Mouse (Mus musculus) T-helper 1 cell (primary cell): ENCODE measurements around the gene Calcoco2.
"Not testable (repeated sequence)": the region's sequence is repeated elsewhere in the genome, so short reads cannot be mapped to it uniquely, and the experiment has no call there.

Experiments used
- in situ Hi-C: fragments of 300-600 bp; cut with MboI, MseI; formaldehyde crosslinking; loops from one replicate; pipeline ENCODE4 v1.15.1; 2025; ENCODE audit warnings: high pct_unique_total_duplicates

Calcoco2 gene

DNA sequence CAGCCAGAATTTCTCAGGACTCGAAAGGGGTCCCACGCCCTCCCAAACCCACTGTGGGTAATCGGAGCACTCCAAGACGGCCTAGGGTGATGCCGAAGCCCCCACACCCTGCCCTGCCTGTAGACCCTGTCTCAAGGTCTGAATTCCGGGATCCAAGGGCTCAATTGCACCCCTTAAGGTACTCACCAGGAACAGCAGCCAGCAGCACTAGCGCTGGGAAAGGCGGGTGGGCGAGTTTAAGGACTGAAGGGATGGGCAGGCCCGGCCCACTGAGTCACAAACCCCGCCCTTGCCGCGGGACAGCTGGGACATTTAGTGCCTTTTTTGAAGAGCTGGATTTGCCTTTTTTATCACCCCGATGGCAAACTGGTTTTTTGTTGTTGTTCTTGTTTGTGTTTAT, at the start of gene Calcoco2:
Calcoco2 (minus strand) TSS at position 214 of the 400 bp plus-strand sequence.
- in situ Hi-C loops, result no loop called here

DNA sequence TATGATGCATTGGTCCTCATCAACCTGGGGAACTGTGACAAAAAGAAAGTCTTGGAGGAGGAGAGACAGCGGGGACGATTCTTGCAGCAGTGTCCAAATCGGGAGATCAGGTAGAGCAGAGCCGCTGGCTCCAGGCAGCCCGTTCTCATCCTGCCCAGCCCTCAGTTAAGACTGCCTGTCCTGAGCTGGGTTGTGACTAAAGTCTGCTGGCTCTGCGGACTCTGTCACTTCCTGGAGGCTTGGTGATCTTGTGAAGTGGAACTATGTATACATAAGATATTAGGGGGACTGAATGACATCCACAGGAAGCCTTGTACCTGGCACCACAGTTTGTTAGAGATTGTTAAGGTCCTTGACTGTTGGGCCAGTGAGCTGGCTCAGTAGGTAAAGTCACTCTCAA, 35.7 kb upstream of the Calcoco2 start:
- in situ Hi-C loops, result loop anchor here (5.0 kb wide), 1 partner anchor 85 kb away; no protein-coding TSS in a partner anchor

GRCm38 (mm10) chr11:96145622-96146270, 34.0 kb upstream of the Calcoco2 start:
- in situ Hi-C loops, result loop anchor here (5.0 kb wide), 1 partner anchor 87 kb away; no protein-coding TSS in a partner anchor

- in situ Hi-C loops, result no loop called here
Observed at GRCm38 (mm10) chr11:96143766-96144165, 32.0 kb upstream of the Calcoco2 start.

- in situ Hi-C loops, result no loop called here
Observed at GRCm38 (mm10) chr11:96140726-96141175, 29.0 kb upstream of the Calcoco2 start.

- in situ Hi-C loops, result no loop called here
Observed at GRCm38 (mm10) chr11:96135847-96136246, 24.1 kb upstream of the Calcoco2 start.

DNA sequence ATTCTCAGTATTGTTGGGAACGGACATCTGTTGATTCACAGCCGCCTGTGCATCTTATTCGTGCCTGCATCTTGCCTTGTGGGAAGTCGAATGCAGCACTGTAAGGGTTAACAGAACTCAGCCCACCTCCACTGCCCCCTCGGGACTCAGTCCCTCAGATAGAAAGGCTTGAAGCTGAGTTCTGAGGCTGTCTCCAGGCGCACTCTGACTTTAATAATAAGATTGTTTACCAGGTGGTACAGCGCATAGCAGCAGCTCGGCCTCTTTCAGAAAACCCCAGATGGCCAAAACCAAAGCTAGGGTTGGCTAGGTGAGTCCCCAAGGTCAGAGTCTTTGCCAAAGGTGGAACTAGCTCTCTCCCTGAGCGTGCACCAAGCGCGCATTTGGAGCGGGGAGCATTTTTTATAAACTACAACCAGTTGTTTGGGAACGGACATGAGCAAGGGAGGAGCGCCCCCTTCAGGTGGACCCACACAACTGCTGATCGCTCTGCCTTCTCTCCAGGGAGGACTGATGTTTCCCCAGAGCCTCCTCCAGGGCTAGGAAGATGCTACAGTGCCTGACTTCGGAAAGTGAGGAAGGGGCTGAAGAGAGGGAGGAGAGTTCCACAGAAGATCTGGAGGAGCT, 21.6 kb upstream of the Calcoco2 start, which contains the start of gene Ttll6:
Ttll6 (plus strand) TSS at position 548 of the 627 bp plus-strand sequence.
- in situ Hi-C loops, result no loop called here

DNA sequence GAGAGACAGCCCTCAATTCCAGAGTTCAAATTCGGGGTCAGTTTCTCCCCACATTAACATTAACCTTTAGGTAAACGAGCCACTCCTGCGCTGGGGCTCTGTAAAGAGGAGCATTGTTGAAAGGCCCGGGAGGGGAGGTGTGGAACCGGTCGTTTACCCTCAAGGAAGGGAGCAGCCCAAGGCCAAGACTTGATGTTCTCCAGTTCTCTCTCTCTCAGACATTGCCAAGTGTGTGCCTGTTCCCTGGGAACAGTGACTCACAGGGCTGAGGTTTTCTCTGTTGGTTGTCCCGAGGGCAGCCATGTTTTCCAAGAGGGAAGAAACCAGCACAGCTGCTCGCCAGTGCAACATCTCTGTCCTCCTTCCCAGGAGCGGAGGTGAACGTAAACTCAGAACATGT, 18.8 kb upstream of the Calcoco2 start:
- in situ Hi-C loops, result no loop called here

DNA sequence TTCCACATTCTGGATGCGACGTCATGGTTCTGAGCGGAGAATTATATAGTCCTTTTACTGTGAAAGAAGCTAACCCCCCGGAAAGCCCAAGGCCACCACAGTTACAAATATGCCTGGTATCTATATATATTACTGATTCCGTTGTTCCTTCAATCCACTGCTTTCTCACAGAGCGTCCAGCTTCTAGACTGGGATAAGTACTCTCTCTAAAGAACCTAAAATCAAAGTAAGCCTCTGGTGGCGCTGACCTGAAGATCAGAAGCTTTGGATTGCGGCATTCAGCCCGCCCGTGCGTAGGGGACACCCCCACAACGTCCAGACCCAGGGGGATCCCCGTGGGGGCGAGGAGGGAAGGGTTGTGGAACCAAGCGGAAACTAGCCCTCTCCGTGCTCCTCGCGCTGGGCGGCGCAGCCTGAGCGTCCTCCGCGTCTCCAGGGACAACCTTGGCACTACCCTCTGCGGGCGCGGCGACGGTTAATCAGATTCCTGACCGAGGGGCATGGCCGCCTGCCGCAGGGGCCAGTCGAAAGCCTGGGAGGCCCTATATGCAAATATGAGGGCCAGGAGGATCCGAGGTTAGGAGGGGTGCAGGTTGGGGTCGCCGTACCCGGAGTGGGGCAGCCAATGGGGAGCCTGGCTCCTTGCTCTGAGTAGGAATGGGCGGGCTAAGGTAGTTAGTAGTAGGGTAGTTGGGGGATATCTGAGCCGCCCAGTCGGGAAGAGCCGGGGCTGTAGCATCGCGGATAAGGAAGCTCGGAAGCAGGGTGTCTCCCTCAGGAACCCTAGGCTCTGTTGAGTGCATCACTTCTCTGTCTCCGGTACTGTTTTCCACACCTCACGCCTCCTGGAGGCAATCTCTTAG, 12.5 kb upstream of the Calcoco2 start:
- in situ Hi-C loops, result no loop called here

- in situ Hi-C loops, result not testable (repeated sequence)
Observed at GRCm38 (mm10) chr11:96122806-96123205, 11.0 kb upstream of the Calcoco2 start.

GRCm38 (mm10) chr11:96119401-96119800, 7.6 kb upstream of the Calcoco2 start:
- in situ Hi-C loops, result no loop called here

GRCm38 (mm10) chr11:96116925-96117324, 5.2 kb upstream of the Calcoco2 start:
- in situ Hi-C loops, result not testable (repeated sequence)

DNA sequence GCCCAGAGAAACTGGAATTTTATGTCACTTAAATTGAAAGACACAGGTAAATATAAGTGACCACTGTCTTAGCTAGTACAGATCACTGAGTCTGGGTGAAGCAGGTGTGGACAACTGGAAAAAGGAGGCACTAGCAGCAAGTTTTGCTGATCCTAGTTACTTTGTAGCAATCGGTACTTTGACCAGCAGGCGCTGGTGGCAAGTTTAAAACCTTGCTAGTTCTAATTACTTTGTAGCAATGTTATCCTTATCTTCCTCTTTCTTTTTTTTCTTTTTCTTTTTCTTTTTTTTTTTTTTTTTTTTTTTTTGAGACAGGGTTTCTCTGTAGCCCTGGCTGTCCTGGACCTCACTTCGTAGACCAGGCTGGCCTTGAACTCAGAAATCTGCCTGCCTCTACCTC, 4.4 kb upstream of the Calcoco2 start:
- in situ Hi-C loops, result no loop called here

- in situ Hi-C loops, result no loop called here
Observed at GRCm38 (mm10) chr11:96115416-96115815, 3.7 kb upstream of the Calcoco2 start.

- in situ Hi-C loops, result no loop called here
Observed at GRCm38 (mm10) chr11:96114077-96114476, 2.3 kb upstream of the Calcoco2 start.

DNA sequence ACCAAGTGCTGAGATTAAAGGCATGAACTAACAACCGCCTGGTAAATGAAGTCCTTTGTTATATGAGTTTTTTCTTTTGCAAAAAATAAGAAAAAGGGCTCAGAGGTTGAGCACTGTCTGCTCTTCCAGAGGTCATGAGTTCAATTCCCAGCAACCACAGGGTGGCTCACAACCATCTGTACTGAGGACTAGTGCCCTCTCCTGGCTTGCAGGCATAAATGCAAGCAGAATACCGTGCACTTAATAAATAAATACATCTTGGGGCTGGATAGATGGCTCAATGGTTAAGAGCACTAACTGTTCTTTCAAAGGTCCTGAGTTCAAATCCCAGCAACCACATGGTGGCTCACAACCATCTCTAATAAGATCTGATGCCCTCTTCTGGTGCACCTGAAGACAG, 814 bp downstream of the Calcoco2 start:
- in situ Hi-C loops, result not testable (repeated sequence)

DNA sequence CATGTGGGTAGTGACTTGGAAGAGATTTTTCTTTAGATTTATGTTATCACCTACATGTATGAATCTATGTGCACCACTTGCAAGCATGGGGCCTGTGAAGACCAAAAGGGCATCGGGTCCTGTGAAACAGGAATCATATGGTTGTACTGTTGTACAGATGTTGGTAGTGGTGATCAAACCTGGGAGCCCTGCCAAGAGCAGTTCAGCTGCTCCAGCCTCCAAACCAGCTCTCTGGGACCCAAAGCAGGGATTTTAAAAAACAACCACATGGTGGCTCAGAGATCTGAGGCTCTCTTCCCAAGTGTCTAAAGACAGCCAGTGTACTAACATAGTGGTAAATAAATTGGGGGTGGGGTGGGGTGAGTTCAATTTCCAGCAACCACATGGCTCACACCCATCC, 3.4 kb downstream of the Calcoco2 start:
- in situ Hi-C loops, result no loop called here

GRCm38 (mm10) chr11:96093361-96093760, 18.4 kb downstream of the Calcoco2 start:
- in situ Hi-C loops, result loop anchor here (5.0 kb wide), 1 partner anchor 139 kb away; no protein-coding TSS in a partner anchor

GRCm38 (mm10) chr11:96092674-96093291, 19.0 kb downstream of the Calcoco2 start:
- in situ Hi-C loops, result loop anchor here (5.0 kb wide), 1 partner anchor 140 kb away; no protein-coding TSS in a partner anchor

DNA sequence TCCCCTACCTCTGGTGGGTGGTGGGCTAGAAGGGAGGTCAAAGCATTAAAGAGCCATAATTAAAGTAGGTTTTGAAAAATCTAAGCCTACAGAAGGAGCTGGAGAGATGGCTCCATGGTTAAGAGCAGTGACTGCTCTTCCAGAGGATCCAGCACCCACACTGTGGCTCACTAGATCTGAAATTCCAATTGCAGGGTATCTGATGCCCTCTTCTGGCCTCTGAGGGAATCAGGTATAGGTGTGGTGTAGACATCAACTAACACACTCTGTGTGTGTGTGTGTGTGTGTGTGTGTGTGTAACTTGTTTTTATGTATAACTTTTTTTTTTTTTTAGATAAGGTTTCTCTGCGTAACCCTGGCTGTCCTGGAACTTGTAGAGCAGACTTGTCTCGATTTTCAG, 20.7 kb downstream of the Calcoco2 start:
- in situ Hi-C loops, result loop anchor here (5.0 kb wide), 1 partner anchor 141 kb away; no protein-coding TSS in a partner anchor

DNA sequence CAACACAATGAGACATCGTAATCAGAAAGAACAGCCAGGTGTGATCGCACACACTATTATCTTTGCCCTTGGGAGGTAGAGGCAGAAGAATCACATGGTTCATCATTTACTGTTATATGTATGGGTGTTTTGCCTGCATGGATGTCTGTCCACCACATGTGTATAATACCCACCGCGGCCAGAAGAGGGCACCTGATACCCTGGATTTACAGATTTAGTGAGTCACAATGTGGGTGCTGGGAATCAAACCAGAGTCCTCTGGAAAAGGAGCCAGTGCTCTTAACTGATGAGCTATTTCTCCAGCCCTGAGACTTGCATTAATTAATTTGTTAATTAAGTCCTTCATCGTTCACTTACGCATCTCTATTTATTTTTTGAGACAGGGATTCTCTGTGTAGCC, 23.8 kb downstream of the Calcoco2 start:
- in situ Hi-C loops, result no loop called here
